Mouse (Mus musculus) left cerebral cortex, postnatal 25 days (tissue): Measurements from ENCODE around the gene Lsm7. TPM values are rescaled to one million over a fixed set of nuclear protein-coding genes. Genes with fewer than 3 reads are reported as not detected.
A peak's percentile ranks its signal among the peaks of the same experiment; 100 is the strongest.
"Not testable (repeated sequence)": the region's sequence is repeated elsewhere in the genome, so short reads cannot be mapped to it uniquely, and the experiment has no call there.

Source experiments
- DNase-seq, 2 experiments: peaks; one replicate each; pipeline ENCODE4 v3.0.0; 2022; ENCODE audit warnings: low spot score in 2 of 2, mixed read lengths in 1 of 2
- intact Hi-C: fragments of 180-260 bp; cut with DNase I; formaldehyde crosslinking; loops from one replicate; pipeline ENCODE4 v1.15.1; 2025
- total RNA-seq, 2 experiments: library from RNA; stranded (reverse); gene quantifications; 2 replicates each; pipeline ENCODE4 v1.2.3; 2021

The Lsm7 gene
- total RNA-seq, 2 experiments from 2014 or later: 35.9 to 47.8 TPM

DNA sequence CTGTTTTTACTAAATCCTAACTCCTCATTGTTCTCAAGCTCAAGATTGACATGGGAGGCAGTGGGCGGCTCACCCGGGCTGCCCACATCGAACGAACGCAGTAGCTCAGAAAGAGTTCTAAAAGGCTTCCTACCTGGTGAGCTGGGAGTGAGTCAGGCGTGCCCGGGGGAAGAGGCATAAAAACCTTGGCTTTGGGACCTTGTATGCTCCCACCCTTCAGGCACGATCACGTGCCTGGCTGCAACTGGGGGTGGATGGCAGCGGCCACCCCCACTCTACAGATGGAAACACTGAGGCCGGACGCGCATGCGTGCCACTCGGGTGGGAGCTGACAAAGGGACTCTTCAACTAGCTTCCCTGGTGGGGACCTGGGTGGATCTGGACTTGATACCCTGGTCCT, 12.7 kb downstream of the Lsm7 start:
- DNase-seq: peak in 1 of 2 experiments; percentile 66
- intact Hi-C loops: no loop called here

DNA sequence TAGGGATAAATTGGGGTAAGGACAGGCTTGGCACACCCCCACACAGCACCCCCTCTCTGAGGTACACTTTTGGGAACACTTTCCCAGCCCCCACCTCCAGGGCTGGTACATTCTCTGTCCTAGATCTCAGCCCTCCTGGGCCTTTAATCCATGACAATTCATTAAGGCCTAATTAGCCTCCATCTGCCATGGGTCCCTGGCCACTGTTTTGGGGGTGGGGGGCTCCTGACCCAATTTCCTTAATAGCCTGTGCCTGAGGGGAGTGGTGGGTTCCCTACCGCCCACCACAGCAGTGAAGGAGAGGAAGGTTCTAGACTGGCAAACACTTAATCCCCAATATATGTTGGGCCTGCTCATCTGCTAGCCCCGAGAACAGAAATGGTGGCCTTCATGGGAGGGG, 13.3 kb downstream of the Lsm7 start:
- DNase-seq: no peak
- intact Hi-C loops: loop anchor here (2.0 kb wide), 1 partner anchor 15 kb away; the partner anchor contains the start of gene Oaz1

GRCm38 (mm10) chr10:80839848-80840247, 15.2 kb downstream of the Lsm7 start:
- DNase-seq: no peak
- intact Hi-C loops: loop anchor here (2.0 kb wide), 1 partner anchor 13 kb away; the partner anchor contains the start of gene Oaz1

DNA sequence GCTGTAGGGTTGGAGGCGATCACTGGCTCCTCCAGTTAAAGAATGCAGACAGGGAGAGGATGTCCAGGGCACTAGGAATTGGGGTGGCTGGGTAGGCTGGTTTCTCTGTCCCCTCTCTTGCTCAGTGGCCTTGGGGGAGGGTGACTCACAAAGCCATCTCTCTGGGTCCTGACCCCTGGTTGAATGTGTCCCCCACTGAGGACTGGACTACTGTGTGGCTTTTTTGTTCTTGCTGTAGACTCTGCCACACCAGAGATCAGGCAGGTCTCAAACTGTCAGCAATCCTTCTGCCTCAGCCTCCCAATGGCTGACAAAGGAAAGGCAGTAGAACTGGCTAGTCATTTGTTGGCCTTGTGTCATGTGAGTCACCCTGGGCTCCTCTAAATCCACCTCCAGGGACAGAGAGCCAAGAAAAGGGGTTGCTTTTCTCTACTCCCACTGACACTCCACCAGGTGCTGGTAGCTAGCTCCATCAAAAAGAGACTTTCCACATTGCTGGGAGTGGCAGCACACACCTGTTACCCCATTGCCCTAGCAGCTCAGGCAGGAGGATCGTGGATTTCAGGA, 16.6 kb downstream of the Lsm7 start:
- DNase-seq: no peak
- intact Hi-C loops: no loop called here

DNA sequence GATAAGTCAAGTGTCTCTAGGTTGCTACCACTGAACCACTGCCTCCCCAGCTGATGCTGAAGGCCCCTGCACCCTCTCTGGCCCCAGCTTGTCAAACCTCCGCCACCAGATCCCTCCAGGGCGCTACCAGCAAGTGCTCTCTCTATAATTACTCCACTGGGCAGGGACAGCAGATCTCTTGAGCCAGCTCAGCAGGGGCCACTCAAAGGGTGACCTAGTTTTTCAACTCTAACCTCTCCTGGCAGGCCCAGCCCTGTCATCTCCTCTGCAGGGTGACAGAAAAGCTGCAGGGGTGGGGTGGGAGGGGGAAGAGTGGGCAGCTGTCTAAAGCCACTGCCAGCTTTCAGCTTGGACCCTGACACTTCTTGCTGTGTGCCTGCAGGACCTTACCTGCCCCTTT, 17.2 kb downstream of the Lsm7 start:
- intact Hi-C loops: no loop called here
- no peak for DNase-seq

GRCm38 (mm10) chr10:80836949-80837379, 18.0 kb downstream of the Lsm7 start:
- intact Hi-C loops: no loop called here
- DNase-seq: no peak

DNA sequence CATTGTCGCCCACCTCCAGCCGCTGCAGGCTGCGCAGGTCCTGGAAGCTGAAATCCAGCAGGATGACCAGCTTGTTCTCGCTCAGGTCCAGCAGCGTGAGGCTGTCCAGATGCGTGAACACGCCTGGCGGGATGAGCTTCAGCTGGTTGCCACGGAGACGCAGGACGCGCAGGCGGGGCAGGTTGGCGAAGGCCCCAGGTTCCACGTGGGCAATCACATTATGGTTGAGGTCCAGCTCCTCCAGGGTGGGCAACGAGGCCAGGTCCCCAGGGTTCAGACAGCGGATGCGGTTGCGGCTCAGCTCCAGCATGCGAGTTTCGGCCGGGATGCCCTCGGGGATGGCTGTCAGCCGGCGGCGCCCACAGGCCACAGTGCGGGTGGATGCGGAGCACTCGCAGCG, 19.4 kb downstream of the Lsm7 start:
- intact Hi-C loops: no loop called here

DNA sequence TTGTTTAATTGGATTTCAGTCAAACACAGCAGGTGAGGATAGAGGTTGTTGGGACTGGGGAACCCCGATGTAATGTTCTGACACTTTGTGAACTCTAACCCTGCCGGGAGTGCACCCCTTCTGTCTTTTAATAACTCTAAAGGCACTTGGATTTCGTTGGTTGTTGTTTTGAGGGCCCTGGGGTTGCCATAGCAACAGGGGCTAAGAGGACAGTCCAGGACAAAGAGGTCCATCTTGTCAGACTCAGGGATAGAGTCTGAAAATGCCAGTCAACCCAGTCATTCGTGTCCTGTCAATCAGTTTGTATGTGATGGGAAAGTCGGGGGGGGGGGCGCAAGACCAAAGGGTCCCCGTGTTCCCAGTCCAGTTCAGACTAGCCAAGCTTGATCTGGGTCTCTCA, 22.2 kb downstream of the Lsm7 start:
- intact Hi-C loops: no loop called here
- DNase-seq: no peak

More for the DNA sequence above, 19.4 kb downstream of the Lsm7 start:
- DNase-seq: no peak

- DNase-seq: no peak
- intact Hi-C loops: no loop called here
These were observed 23.9 kb downstream of the Lsm7 start for GRCm38 (mm10) chr10:80831136-80831535.

DNA sequence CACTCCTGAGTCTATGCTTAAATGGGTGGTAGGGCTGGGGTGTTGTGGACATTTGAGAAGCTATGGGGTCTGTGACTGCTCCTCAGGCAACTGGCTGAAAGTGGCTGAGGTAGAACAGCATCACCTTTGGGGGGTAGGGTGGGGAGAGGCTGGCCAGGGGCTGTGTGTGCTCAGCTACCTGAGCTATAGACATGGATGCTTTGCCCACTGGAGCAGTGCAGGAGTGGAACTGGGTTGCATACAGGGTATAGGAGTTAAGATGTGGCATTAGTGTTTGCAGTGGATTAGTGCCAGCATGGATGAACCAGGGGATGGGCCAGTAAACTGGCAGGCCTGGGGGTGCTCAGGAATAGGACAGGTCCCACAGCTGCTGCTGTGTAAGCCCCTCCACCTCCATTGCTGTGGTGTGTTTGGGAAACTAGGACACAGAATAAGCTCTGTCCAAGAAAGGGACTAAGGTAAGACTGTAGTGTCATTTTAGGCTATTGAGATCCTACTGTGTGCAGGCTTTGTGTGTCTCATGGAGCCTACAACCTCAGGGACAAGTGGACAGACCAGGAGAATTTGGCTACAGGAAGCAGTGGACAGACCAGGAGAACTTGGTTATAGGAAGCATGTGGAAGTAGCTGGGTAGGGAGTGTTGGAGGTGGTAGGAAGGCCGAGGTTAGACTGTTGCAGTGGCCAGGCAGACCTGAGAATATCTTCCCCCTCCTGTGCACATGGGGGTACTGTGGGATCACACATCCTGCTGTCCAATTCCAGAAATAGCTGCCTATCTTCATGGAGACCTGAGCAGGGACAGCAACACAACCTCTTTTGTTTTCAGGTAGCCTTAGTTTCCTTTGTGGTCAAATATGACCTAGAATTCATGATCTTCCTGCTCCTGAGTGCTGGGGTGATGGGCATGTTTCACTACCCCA, 25.4 kb downstream of the Lsm7 start:
- no peak for DNase-seq
- intact Hi-C loops: loop anchor here (5.0 kb wide), 1 partner anchor 163 kb away; no protein-coding TSS in a partner anchor

DNA sequence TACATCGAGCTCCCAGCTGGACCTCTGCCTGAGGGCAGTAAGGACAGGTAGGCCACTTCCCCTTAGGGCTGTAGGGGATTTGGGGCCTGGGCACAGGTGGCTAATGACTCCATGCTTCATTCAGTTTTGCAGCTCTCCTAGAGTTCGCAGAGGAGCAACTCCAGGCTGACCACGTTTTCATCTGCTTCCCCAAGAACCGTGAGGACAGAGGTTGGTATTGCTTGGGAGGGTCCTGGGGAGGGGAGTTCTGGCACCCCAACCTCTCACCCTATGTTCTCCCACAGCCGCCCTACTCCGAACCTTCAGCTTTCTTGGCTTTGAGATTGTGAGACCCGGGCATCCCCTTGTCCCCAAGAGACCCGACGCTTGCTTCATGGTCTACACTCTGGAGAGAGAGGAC, 26.4 kb downstream of the Lsm7 start:
- DNase-seq: not testable (repeated sequence)
- intact Hi-C loops: loop anchor here (5.0 kb wide), 1 partner anchor 164 kb away; no protein-coding TSS in a partner anchor

GRCm38 (mm10) chr10:80827870-80828420, 27.1 kb downstream of the Lsm7 start:
- DNase-seq: no peak
- intact Hi-C loops: loop anchor here (2.0 to 5.0 kb wide), 2 partner anchors 13 to 164 kb away; no protein-coding TSS in a partner anchor

DNA sequence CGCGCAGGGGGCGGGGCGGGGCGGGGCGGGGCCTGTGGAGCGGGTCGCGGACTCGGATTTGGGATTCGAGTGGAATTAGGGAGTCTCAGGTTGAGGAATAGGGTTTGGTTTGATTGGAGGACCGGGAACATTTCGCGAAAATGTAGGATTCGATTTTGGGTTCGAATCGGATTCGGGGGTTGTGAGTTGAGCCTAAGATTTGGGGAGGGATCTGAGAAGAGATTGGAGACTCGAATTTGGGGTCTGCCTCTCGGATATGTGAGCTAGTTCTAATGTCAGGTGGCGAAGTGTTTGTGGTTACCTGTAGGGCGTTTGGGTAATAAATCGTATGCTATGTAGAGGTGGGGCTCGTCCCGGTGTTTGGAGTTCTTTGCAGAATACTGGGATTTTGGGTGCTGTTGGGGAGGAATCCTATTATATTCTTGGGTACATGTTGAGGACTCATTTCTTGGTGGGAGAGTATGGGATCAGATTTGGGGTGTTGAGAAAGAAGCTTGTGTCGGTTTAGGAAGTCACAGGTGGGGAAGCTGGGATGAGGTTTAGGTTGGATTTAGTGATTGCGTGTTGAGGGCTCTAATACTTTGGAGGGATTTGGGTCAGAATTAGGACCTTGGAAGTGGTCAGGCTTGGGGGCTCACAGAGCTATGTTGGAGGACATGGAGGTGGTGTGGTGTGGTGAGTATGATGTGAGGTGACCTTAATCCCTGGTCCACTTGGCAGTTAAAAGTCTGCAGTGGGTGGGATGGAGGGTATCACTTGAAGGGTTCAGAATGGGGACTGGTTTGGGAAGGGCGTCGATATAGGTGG, 27.7 kb downstream of the Lsm7 start:
- intact Hi-C loops: loop anchor here (2.0 to 5.0 kb wide), 2 partner anchors 14 to 165 kb away; no protein-coding TSS in a partner anchor
- DNase-seq: no peak

GRCm38 (mm10) chr10:80826151-80827062, 28.6 kb downstream of the Lsm7 start, which contains the start of gene Oaz1:
Oaz1 (plus strand) TSS chr10:80826656.
- intact Hi-C loops: loop anchor here (1.0 to 5.0 kb wide), 3 partner anchors 14 to 166 kb away; partner anchors contain the start of genes Lsm7 and Sppl2b
- DNase-seq: peak; percentile 99 to 100

GRCm38 (mm10) chr10:80824827-80825226, 30.2 kb downstream of the Lsm7 start:
- DNase-seq: no peak
- intact Hi-C loops: loop anchor here (5.0 kb wide), 1 partner anchor 167 kb away; no protein-coding TSS in a partner anchor

DNA sequence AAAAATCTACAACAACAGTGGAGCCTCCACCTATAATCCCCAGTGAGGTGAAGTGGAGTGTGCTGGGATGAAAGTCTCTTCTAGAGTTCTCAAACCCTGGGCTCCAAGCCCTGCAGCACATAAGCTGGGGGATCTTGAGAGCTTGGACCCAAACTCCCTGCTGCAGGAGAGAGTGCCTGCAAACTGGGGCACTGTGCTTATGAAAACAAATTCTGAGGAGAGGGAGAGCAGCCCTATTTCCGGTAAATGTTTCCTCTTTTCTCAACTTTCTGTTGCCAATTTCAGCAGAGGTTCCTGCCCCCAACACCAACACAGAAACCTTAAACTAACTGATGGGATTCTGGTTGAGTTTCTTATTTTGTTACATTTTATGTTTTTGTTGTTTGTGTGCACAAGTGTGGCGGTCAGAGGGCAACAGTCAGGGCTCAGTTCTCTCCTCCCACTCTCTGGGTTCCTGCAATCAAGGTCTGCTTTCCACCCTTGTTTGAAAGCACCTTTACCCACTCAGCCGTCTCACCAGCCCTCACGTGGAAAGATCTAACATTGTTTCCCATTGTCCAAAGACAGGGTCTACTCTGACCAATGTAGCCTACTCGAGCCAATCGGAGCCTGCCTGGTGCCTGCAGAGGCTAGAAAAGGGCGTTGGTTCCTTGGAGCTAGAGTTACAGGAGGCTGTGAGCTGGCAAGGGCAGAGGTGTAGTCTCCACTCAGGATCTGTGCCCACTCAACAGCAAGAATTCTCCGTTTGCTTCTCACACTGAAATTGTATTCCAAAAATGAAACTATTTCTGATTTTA, 31.0 kb downstream of the Lsm7 start:
- intact Hi-C loops: loop anchor here (2.0 kb wide), 1 partner anchor 51 kb away; no protein-coding TSS in a partner anchor

DNA sequence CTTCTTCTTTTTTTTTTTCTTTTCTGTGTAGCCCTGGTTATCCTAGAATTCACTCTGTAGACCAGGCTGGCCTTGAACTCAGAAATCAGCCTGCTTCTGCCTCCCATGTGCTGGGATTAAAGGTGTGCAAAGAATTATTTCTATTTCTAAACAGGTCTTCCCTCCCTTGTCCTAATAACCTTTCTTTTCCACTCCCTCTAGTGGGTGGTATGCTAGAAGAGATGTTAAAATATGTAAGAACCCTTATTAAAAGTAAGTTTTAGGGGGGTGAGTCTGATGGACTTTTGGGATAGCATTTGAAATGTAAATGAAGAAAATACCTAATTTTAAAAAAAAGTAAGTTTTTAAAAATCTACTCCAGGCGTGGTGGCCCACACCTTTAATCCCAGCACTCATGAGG, 31.7 kb downstream of the Lsm7 start:
- intact Hi-C loops: loop anchor here (2.0 kb wide), 1 partner anchor 51 kb away; no protein-coding TSS in a partner anchor
- no peak for DNase-seq

More for the DNA sequence above, 31.0 kb downstream of the Lsm7 start:
- DNase-seq: no peak
